Mouse (Mus musculus) liver, embryonic 15.5 days (tissue): ENCODE data around the gene Gcgr. TPM values are rescaled to one million over a fixed set of nuclear protein-coding genes. Genes with fewer than 3 reads are reported as not detected.

Experiments
- ATAC-seq: fragments of 200-750 bp; cut with Nextera tagmentation; 2 replicates; pipeline ENCODE4 v1.8.0; 2017; ENCODE audit warnings: moderate number of reproducible peaks, mild to moderate bottlenecking, moderate library complexity; ENCODE audit not compliant: insufficient read depth
- H3K27ac ChIP-seq: fragments of 300-500 bp; sonication (generic); replicated peaks from 2 replicates; pipeline ENCODE4 v1.5.1; 2015; ENCODE audit warnings: mild to moderate bottlenecking, inconsistent platforms
- H3K27me3 ChIP-seq: fragments of 300-500 bp; sonication (generic); 2 replicates; pipeline ENCODE4 v1.6.1; 2015; ENCODE audit warnings: mild to moderate bottlenecking, inconsistent platforms
- H3K36me3 ChIP-seq: fragments of 300-500 bp; sonication (generic); replicated peaks from 2 replicates; pipeline ENCODE4 v1.6.1; 2015; ENCODE audit warnings: moderate library complexity, mild to moderate bottlenecking, inconsistent platforms
- H3K4me1 ChIP-seq: fragments of 300-500 bp; sonication (generic); replicated peaks from 2 replicates; pipeline ENCODE4 v1.6.1; 2015; ENCODE audit warnings: inconsistent platforms
- H3K4me2 ChIP-seq: fragments of 300-500 bp; sonication (generic); 2 replicates; pipeline ENCODE4 v1.6.1; 2015; ENCODE audit warnings: moderate library complexity, mild to moderate bottlenecking, inconsistent platforms
- H3K4me3 ChIP-seq: fragments of 300-500 bp; sonication (generic); replicated peaks from 2 replicates; pipeline ENCODE4 v1.5.1; 2015; ENCODE audit warnings: mild to moderate bottlenecking, inconsistent platforms
- H3K9ac ChIP-seq: fragments of 300-500 bp; sonication (generic); 2 replicates; pipeline ENCODE4 v1.6.1; 2015; ENCODE audit warnings: moderate library complexity, mild to moderate bottlenecking, inconsistent platforms
- H3K9me3 ChIP-seq: fragments of 300-500 bp; sonication (generic); replicated peaks from 2 replicates; pipeline ENCODE4 v1.6.1; 2016; ENCODE audit warnings: inconsistent platforms
- WGBS: fragments of 180-500 bp; shearing (Covaris S2); methylation state at CpG from one replicate; pipeline ENCODE4 v1.1.7; 2015; ENCODE audit warnings: mixed read lengths; ENCODE audit not compliant: insufficient replicate concordance; 5-methylcytosine and 5-hydroxymethylcytosine counted together
- polyA plus RNA-seq: library from polyadenylated mRNA; unstranded; fragments of >200 nt; fragmentation: Nextera tagmentation; extraction: Ambion mirVana; gene quantifications from 2 replicates; pipeline ENCODE4 v1.2.1, GENCODE M21; 2015

The Gcgr gene
- polyA plus RNA-seq, 1 experiment from 2014 or later: 16.9 TPM

GRCm38 (mm10) chr11:120492878-120493203, 37.7 kb upstream of the Gcgr start:
- Histone ChIP-seq H3K4me2 (peak overlapping the region; percentile 98), H3K4me1 (peaks cover 58% of the 10 kb centered on the region), H3K36me3 (peaks cover 55% of the 10 kb centered on the region), H3K9me3 (no peaks in the 10 kb centered on the region), H3K4me3 (peak overlapping the region; percentile 95), H3K27me3 (no peaks in the 10 kb centered on the region), H3K27ac (peak overlapping the region; percentile 94), H3K9ac (peak overlapping the region; percentile 94)
- WGBS: 39% methylated on average over 3 of the region's 3 CpGs
- ATAC-seq: no peak

- Histone ChIP-seq H3K4me2 (peak overlapping the region; percentile 98), H3K9ac (peak overlapping the region; percentile 94), H3K36me3 (peaks cover 55% of the 10 kb centered on the region), H3K9me3 (no peaks in the 10 kb centered on the region), H3K4me3 (peak overlapping the region; percentile 95), H3K27ac (peak overlapping the region; percentile 94; the same call in 1 of the 2 replicates), H3K27me3 (no peaks in the 10 kb centered on the region), H3K4me1 (peaks cover 57% of the 10 kb centered on the region)
- WGBS: 70% methylated on average over 3 of the region's 3 CpGs
- no peak for ATAC-seq
These were observed 37.1 kb upstream of the Gcgr start for GRCm38 (mm10) chr11:120493351-120493750.

DNA sequence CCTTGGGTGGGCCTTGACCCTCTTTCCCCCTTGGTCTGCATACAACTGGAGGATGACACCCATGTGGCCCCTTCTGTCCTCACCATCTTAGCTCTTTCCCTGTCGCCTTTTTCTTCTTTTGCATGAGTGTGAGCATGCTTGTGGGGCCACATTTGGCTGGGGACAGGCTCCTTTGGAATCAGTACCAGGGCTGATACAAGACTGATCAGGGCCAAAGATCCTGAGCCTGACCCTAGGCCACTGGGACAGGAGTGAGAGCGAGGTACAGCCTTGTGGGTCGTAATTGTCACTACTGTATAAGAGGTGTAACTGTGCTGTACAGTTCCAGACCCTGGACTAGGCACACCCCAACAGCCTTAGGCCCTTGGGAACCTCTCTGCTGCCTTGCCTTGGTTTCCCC, 36.6 kb upstream of the Gcgr start:
- ATAC-seq: no peak
- no peaks in the 10 kb centered on the region for H3K27me3 ChIP-seq
- 0 out of 2 replicates have a peak overlapping the region, but pooled peaks have one; percentile 5 for H3K9ac ChIP-seq
- H3K36me3 ChIP-seq: peaks cover 51% of the 10 kb centered on the region
- no peak overlapping the region for H3K27ac ChIP-seq
- H3K4me1 ChIP-seq: peaks cover 51% of the 10 kb centered on the region
- H3K9me3 ChIP-seq: no peaks in the 10 kb centered on the region
- WGBS: 67% methylated on average over 3 of the region's 3 CpGs
- H3K4me2 ChIP-seq: peak overlapping the region; percentile 98
- peak overlapping the region; percentile 95; the same call in 1 of the 2 replicates for H3K4me3 ChIP-seq

DNA sequence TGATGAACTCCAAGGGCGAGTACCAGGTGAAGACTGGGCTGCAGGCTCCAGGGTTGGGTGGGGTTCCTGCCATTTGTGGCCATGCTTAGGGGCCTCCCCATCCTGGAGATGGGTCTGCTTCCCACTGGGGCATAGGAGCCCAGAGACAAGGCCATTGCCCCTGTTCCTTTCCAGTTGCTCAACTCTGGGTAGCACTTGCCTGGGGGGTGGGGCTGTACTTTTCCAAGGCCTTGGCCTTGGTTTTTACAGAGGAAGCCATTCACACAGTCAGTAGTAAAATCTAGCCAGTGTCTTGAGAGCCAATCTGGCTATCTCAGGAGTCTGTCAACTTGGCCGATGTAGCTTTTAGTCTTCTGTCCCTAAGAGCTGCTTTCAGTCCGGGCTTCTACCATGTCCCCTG, 33.1 kb upstream of the Gcgr start:
- WGBS: 82% methylated on average over 3 of the region's 3 CpGs
- Histone ChIP-seq H3K9me3 (no peaks in the 10 kb centered on the region), H3K36me3 (peaks cover 43% of the 10 kb centered on the region), H3K4me3 (no peak overlapping the region), H3K4me2 (no peak overlapping the region), H3K4me1 (peaks cover 25% of the 10 kb centered on the region), H3K27ac (no peak overlapping the region), H3K27me3 (peaks cover 9% of the 10 kb centered on the region; the same call in 1 of the 2 replicates), H3K9ac (no peak overlapping the region)
- ATAC-seq: no peak

- no peak overlapping the region for H3K9ac ChIP-seq
- no peak overlapping the region for H3K4me3 ChIP-seq
- H3K9me3 ChIP-seq: no peaks in the 10 kb centered on the region
- no peak overlapping the region for H3K27ac ChIP-seq
- peaks cover 17% of the 10 kb centered on the region for H3K4me1 ChIP-seq
- ATAC-seq: no peak
- H3K27me3 ChIP-seq: peaks cover 9% of the 10 kb centered on the region; the same call in 1 of the 2 replicates
- 78% methylated on average over 12 of the region's 12 CpGs for WGBS
- no peak overlapping the region for H3K4me2 ChIP-seq
- H3K36me3 ChIP-seq: peaks cover 43% of the 10 kb centered on the region
These were observed 32.3 kb upstream of the Gcgr start for GRCm38 (mm10) chr11:120498226-120498625.

DNA sequence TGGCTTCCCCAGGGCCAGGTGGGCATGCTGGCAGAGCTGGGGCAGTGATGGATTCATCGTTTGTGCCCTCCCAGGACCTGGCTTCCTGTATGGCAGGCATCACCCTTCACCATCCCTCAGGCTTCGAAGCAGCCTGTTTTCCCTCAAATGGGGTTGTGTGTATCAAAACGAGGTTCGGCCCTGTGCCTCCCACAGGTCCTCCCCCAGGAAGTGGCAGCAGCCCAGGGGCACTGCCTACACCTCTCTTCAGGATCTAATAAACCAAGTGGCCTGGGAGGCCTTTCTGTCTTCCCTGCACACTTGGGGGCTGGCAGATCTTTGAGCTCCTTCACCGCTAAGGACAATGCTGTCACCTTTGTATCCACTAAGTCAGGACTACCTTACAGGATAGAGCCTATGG, 31.6 kb upstream of the Gcgr start:
- no peak for ATAC-seq
- H3K9ac ChIP-seq: no peak overlapping the region
- H3K4me1 ChIP-seq: peaks cover 10% of the 10 kb centered on the region
- H3K9me3 ChIP-seq: no peaks in the 10 kb centered on the region
- no peak overlapping the region for H3K27ac ChIP-seq
- H3K27me3 ChIP-seq: peaks cover 9% of the 10 kb centered on the region; the same call in 1 of the 2 replicates
- H3K36me3 ChIP-seq: peaks cover 43% of the 10 kb centered on the region
- 87% methylated on average over 5 of the region's 5 CpGs for WGBS
- no peak overlapping the region for H3K4me3 ChIP-seq
- H3K4me2 ChIP-seq: no peak overlapping the region

DNA sequence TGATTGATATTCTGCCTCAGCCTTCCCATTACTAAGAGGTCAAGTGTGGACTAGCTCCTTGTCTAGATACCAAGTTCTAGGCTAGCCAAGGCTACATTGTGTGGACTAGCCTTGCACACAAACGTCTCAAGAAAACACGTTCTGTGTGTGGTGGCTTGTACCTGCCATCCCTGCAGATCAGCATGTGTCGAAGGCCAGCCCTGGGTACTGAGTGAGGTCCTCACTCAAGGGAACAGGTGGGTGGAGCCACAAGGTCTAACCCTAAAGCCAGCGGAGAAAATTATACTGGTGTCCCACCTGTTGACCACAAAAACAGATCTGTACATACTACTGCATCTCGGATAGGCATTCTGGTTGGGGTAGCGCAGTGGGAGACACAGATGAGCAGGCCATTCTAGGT, 30.6 kb upstream of the Gcgr start:
- WGBS: 61% methylated on average over 6 of the region's 6 CpGs
- Histone ChIP-seq H3K36me3 (peaks cover 36% of the 10 kb centered on the region), H3K4me1 (peaks cover 7% of the 10 kb centered on the region), H3K4me3 (no peak overlapping the region), H3K4me2 (no peak overlapping the region), H3K9ac (no peak overlapping the region), H3K9me3 (no peaks in the 10 kb centered on the region), H3K27me3 (peaks cover 9% of the 10 kb centered on the region; the same call in 1 of the 2 replicates), H3K27ac (no peak overlapping the region)
- no peak for ATAC-seq

- WGBS: 8% methylated on average over 3 of the region's 3 CpGs
- H3K4me3 ChIP-seq: no peak overlapping the region
- H3K36me3 ChIP-seq: peaks cover 32% of the 10 kb centered on the region
- H3K27me3 ChIP-seq: peaks cover 9% of the 10 kb centered on the region; the same call in 1 of the 2 replicates
- no peak overlapping the region for H3K9ac ChIP-seq
- no peaks in the 10 kb centered on the region for H3K9me3 ChIP-seq
- H3K27ac ChIP-seq: no peak overlapping the region
- no peak overlapping the region for H3K4me2 ChIP-seq
- peaks cover 7% of the 10 kb centered on the region for H3K4me1 ChIP-seq
- no peak for ATAC-seq
These were observed 30.1 kb upstream of the Gcgr start for GRCm38 (mm10) chr11:120500357-120500756.

DNA sequence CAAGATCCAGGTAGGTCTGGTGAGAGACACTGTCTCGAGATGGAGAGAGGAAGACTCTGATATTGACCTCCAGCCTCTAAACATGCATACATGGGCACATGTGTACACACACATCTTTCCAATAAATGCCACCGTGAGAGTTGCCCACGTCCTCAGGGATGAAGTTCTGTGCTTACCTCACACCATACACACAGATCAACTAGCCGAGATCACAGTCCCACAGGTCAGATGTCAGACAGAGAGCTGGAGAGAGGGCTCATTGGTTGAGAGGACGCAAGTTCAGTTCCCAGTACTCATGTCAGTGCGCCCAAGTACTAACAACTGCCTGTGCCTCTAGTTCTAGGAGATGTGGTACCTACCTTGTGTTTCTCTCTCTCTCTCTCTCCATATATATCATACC, 29.5 kb upstream of the Gcgr start:
- no peak overlapping the region for H3K4me2 ChIP-seq
- no peak overlapping the region for H3K4me3 ChIP-seq
- H3K4me1 ChIP-seq: peaks cover 7% of the 10 kb centered on the region
- H3K9ac ChIP-seq: no peak overlapping the region
- 47% methylated on average over 6 of the region's 6 CpGs for WGBS
- H3K9me3 ChIP-seq: no peaks in the 10 kb centered on the region
- H3K27me3 ChIP-seq: peaks cover 9% of the 10 kb centered on the region; the same call in 1 of the 2 replicates
- no peak for ATAC-seq
- H3K27ac ChIP-seq: no peak overlapping the region
- peaks cover 25% of the 10 kb centered on the region for H3K36me3 ChIP-seq

GRCm38 (mm10) chr11:120501701-120502100, 28.8 kb upstream of the Gcgr start:
- H3K36me3 ChIP-seq: peaks cover 18% of the 10 kb centered on the region
- no peaks in the 10 kb centered on the region for H3K9me3 ChIP-seq
- peaks cover 9% of the 10 kb centered on the region; the same call in 1 of the 2 replicates for H3K27me3 ChIP-seq
- no peak for ATAC-seq
- no peak overlapping the region for H3K27ac ChIP-seq
- no peak overlapping the region for H3K4me2 ChIP-seq
- WGBS: 56% methylated on average over 4 of the region's 4 CpGs
- H3K4me1 ChIP-seq: peaks cover 12% of the 10 kb centered on the region
- H3K4me3 ChIP-seq: no peak overlapping the region
- H3K9ac ChIP-seq: no peak overlapping the region

GRCm38 (mm10) chr11:120505661-120506060, 24.8 kb upstream of the Gcgr start:
- WGBS: 78% methylated on average over 3 of the region's 3 CpGs
- no peak for ATAC-seq

DNA sequence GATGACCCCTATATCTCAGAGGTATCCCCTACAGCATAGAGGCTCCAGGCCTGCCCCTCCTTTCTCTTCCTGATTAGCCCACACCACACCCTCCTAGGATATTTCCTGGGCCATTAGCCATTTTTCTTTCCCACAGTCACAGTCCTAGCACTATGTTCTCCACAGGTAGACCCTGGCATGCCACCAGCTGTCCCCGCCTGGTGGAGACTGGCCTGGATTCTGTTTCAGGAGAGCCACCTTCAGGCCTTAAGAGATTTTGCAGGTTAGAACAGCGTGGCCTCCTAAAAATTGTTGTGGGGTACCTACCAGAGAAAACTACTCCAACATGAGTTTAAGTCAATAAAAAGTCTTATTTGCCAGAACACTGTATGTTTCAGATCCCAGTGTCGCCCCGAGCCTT, 23.6 kb upstream of the Gcgr start:
- ATAC-seq: no peak
- Histone ChIP-seq H3K4me1 (peaks cover 43% of the 10 kb centered on the region), H3K36me3 (no peaks in the 10 kb centered on the region), H3K9me3 (no peaks in the 10 kb centered on the region), H3K4me3 (no peak overlapping the region), H3K4me2 (no peak overlapping the region), H3K27me3 (no peaks in the 10 kb centered on the region), H3K27ac (no peak overlapping the region), H3K9ac (no peak overlapping the region)
- WGBS: 51% methylated on average over 4 of the region's 4 CpGs

More at GRCm38 (mm10) chr11:120505661-120506060, 24.8 kb upstream of the Gcgr start:
- Histone ChIP-seq H3K27ac (no peak overlapping the region), H3K9me3 (no peaks in the 10 kb centered on the region), H3K27me3 (peaks cover 5% of the 10 kb centered on the region; the same call in 1 of the 2 replicates), H3K4me1 (peaks cover 31% of the 10 kb centered on the region), H3K4me2 (no peak overlapping the region), H3K36me3 (no peaks in the 10 kb centered on the region), H3K9ac (no peak overlapping the region), H3K4me3 (no peak overlapping the region)
